Mouse (Mus musculus): ENCODE data around the gene Gfra1.
A peak's percentile ranks its signal among the peaks of the same experiment; 100 is the strongest.

Gene Gfra1

DNA sequence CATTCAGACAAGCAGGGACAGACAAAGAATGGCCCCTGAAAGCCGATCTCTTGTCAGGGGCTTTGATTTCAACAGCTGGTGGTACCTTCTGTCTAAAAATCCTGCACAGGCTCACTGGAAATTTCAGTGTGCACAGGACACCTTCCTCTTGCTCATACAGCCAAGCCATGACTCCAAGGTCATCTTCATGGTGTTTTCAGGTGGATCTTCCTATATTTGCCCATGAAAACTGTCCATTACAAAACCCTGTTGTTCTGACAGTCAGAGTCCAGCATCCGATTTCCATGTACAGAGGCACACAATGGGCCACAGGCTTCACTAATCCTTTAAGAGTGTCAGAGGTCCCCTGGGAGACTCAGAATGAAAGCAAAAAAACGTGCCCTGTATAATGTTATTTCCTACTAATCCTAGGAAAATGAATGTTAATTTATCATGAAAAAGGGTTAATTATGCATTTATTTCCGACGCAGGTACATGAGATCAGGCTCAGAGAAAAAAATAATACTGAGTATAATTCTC lies 105.8 kb downstream of the Gfra1 start:
- H3K36me3 ChIP-seq (ENCODE audit: control insufficient read depth, insufficient read depth, low read length, poor library complexity, severe bottlenecking), result no peaks in the 10 kb centered on the region
- DNase-seq (ENCODE audit: low read depth, low spot score), result no peak
- H3K27me3 ChIP-seq (ENCODE audit: control insufficient read depth, insufficient read depth, low read length, poor library complexity, severe bottlenecking), result no peaks in the 10 kb centered on the region

- no peaks in the 10 kb centered on the region for H3K27me3 ChIP-seq (ENCODE audit: control insufficient read depth, insufficient read depth, low read length, poor library complexity, severe bottlenecking)
- DNase-seq (ENCODE audit: low read depth, low spot score), result no peak
Observed at GRCm38 (mm10) chr19:58345137-58345536, 110.6 kb downstream of the Gfra1 start.

DNA sequence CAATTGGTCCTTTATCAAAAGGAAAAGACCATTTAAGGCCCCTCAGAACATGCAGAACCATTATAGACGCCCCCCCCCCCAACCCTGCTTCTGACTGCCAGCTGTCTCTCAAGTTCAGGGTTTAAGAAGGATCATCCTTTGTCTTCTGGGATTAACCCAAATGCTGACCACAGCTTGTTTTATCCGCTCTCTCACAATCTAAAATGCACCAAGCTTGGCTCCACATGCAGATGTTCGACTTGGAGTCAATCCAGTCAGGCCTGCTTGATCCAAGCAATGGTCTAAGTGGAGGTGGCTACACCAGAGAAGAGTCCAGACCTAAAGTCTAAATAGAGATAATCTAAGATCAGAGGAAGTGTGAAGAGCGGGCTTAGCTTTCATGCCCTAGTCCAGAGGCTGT lies 114.4 kb downstream of the Gfra1 start:
- Histone ChIP-seq H3K36me3 (ENCODE audit: control insufficient read depth, insufficient read depth, low read length, poor library complexity, severe bottlenecking) (no peaks in the 10 kb centered on the region), H3K27me3 (ENCODE audit: control insufficient read depth, insufficient read depth, low read length, poor library complexity, severe bottlenecking) (no peaks in the 10 kb centered on the region)
- no peak for DNase-seq (ENCODE audit: low read depth, low spot score)

More at GRCm38 (mm10) chr19:58345137-58345536, 110.6 kb downstream of the Gfra1 start:
- no peaks in the 10 kb centered on the region for H3K36me3 ChIP-seq (ENCODE audit: control insufficient read depth, insufficient read depth, low read length, poor library complexity, severe bottlenecking)

DNA sequence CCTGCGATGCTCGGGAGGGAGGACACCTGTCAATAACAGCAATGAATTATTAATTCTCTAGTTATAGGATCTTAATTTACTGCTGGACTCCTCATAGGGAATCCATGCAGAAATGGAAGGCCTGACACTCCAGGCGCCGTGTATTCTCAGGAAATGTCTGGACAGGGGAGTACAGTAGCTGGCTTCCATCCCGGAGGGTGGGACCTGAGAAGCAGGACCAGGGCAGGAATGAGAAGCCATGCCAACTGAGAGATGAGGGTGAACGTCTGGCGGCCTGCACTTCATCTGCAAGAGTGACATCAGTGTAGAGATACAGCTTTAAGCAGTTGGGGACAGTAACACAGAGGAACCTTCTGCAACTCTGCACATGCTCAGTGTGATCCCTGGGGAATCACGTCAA lies 115.5 kb downstream of the Gfra1 start:
- DNase-seq (ENCODE audit: low read depth, low spot score), result no peak
- no peaks in the 10 kb centered on the region for H3K27me3 ChIP-seq (ENCODE audit: control insufficient read depth, insufficient read depth, low read length, poor library complexity, severe bottlenecking)

DNA sequence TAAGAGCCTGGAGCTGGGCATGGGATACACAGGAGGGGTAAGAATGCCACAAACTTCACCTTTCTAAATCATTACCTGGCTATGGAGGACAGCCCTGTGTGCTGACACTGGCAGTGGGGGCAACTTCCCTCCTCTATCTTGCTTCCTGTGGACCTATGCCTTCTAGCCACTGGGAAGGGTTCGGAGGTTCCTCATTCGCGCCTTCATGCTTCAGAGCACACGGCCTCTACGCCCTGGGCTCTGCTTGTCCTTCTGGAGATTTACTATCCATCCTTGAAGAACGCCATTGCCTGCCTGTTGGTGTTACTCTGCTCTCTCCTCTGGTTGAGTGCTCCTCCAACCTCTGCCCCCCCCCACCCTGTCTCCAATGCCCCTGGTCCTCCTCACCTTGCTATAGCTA lies 118.9 kb downstream of the Gfra1 start:
- DNase-seq (ENCODE audit: low read depth, low spot score), result no peak
- H3K27me3 ChIP-seq (ENCODE audit: control insufficient read depth, insufficient read depth, low read length, poor library complexity, severe bottlenecking), result no peaks in the 10 kb centered on the region
- no peaks in the 10 kb centered on the region for H3K36me3 ChIP-seq (ENCODE audit: control insufficient read depth, insufficient read depth, low read length, poor library complexity, severe bottlenecking)

More for the DNA sequence above, 115.5 kb downstream of the Gfra1 start:
- no peaks in the 10 kb centered on the region for H3K36me3 ChIP-seq (ENCODE audit: control insufficient read depth, insufficient read depth, low read length, poor library complexity, severe bottlenecking)

DNA sequence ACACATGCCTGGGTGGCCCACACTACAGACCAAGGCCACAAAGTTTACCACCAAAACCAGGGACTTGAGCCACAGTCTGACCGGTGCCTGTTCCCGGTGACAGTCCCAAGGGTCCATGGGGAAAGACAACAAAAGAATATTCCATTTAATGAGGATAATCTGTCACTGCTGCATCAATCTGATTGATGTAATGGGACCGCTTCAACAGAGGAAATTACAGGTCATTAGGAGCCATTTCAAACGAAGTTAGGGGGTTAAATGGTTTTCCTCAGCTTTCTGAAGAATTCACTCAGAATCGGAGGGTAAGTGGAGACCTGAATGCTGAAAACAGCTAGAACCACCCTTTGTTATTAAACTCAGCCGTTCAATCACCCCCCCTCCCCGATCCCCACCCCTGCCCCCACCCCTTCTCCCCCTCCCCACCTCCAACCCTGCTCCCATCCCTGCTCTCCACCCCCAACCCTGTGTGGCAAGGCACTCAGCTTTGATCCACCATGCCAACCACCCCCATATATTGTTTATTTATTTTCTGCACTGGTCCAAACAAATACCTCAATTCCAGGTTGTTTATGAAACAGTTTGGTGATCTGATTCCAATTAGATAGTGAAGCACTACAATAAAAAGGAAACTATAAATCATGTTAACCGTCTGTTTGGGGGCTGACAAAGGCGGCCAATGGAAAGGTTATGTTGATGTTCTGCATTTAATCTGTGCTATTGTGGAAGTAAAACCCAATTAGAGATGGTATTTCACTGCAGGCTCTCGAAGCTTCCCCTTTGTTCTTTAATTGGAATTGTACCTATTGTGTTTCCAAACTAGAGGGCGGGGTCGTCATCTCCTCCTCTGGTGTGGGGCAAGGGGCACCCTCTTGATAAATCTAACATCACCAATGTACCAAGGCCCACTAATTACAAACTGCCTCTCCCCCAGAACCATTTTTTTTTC lies 119.9 kb downstream of the Gfra1 start:
- Histone ChIP-seq H3K27me3 (ENCODE audit: control insufficient read depth, insufficient read depth, low read length, poor library complexity, severe bottlenecking) (no peaks in the 10 kb centered on the region), H3K36me3 (ENCODE audit: control insufficient read depth, insufficient read depth, low read length, poor library complexity, severe bottlenecking) (no peaks in the 10 kb centered on the region)
- DNase-seq (ENCODE audit: low read depth, low spot score), result no peak

GRCm38 (mm10) chr19:58329305-58329704 lies 126.4 kb downstream of the Gfra1 start:
- Histone ChIP-seq H3K36me3 (ENCODE audit: control insufficient read depth, insufficient read depth, low read length, poor library complexity, severe bottlenecking) (no peaks in the 10 kb centered on the region), H3K27me3 (ENCODE audit: control insufficient read depth, insufficient read depth, low read length, poor library complexity, severe bottlenecking) (no peaks in the 10 kb centered on the region)
- no peak for DNase-seq (ENCODE audit: low read depth, low spot score)

- no peaks in the 10 kb centered on the region for H3K27me3 ChIP-seq (ENCODE audit: control insufficient read depth, insufficient read depth, low read length, poor library complexity, severe bottlenecking)
- no peak for DNase-seq (ENCODE audit: low read depth, low spot score)
- H3K36me3 ChIP-seq (ENCODE audit: control insufficient read depth, insufficient read depth, low read length, poor library complexity, severe bottlenecking), result no peaks in the 10 kb centered on the region
Observed at GRCm38 (mm10) chr19:58328014-58328413, 127.7 kb downstream of the Gfra1 start.

DNA sequence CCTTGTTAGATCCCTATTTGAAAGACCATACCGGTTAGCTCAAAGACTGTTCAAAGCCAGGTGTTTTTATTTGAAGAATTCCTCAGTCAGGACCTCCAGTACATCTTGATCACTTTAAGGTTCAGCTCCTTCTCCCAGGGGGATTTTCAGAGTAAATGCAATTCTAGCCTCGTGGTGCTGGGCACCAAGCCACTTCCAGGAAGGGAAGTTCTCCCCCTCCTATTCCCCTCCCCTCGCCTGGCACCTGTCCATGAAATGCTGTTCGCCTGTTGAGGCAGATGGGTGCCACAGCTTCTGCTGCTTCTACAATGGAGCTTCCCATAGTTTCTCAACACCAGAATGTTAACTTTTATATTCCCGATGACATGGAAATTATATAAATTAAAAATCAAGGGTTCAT lies 139.2 kb downstream of the Gfra1 start:
- Histone ChIP-seq H3K36me3 (ENCODE audit: control insufficient read depth, insufficient read depth, low read length, poor library complexity, severe bottlenecking) (no peaks in the 10 kb centered on the region), H3K27me3 (ENCODE audit: control insufficient read depth, insufficient read depth, low read length, poor library complexity, severe bottlenecking) (no peaks in the 10 kb centered on the region)
- DNase-seq (ENCODE audit: low read depth, low spot score), result no peak

DNA sequence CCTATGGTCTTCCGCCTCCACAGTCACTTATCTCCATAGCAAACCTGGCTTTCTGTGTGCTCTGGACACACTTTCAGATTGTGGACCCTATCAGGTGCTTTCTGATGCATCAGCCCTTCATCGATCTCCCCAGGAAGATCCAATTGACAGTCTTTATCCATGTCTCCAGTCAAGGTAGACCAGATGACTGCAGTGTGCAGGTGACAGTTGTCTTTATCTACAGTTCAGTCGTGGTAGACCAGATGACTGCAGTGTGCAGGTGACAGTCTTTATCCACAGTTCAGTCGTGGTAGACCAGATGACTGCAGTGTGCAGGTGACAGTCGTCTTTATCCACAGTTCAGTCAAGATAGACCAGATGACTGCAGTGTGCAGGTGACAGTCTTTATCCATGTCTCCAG lies 140.0 kb downstream of the Gfra1 start:
- Histone ChIP-seq H3K27me3 (ENCODE audit: control insufficient read depth, insufficient read depth, low read length, poor library complexity, severe bottlenecking) (no peaks in the 10 kb centered on the region), H3K36me3 (ENCODE audit: control insufficient read depth, insufficient read depth, low read length, poor library complexity, severe bottlenecking) (no peaks in the 10 kb centered on the region)
- DNase-seq (ENCODE audit: low read depth, low spot score), result no peak

GRCm38 (mm10) chr19:58314631-58315030 lies 141.1 kb downstream of the Gfra1 start:
- DNase-seq (ENCODE audit: low read depth, low spot score), result no peak
- Histone ChIP-seq H3K36me3 (ENCODE audit: control insufficient read depth, insufficient read depth, low read length, poor library complexity, severe bottlenecking) (no peaks in the 10 kb centered on the region), H3K27me3 (ENCODE audit: control insufficient read depth, insufficient read depth, low read length, poor library complexity, severe bottlenecking) (no peaks in the 10 kb centered on the region)

DNA sequence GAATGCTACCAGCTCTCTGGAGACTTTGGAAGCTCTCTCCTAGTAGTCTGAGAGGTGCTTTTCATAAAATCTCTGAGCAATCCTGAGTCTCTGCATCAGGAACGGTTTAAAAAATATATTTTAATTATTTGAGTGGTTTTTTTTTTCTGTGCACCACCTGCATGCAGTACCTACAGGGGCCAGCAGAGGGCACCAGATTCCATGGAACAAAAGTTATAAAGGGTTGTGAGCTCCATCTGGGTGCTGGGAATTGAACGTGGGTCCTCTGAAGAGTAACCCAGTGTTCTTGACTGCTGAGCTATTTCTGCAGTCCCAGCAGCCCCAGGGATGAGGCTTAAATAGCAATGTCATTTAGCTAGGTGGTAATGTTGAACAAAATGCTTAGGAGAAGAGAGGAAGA lies 141.9 kb downstream of the Gfra1 start:
- no peaks in the 10 kb centered on the region for H3K27me3 ChIP-seq (ENCODE audit: control insufficient read depth, insufficient read depth, low read length, poor library complexity, severe bottlenecking)
- no peaks in the 10 kb centered on the region for H3K36me3 ChIP-seq (ENCODE audit: control insufficient read depth, insufficient read depth, low read length, poor library complexity, severe bottlenecking)
- peak; percentile 28 for DNase-seq (ENCODE audit: low read depth, low spot score)

- no peaks in the 10 kb centered on the region for H3K27me3 ChIP-seq (ENCODE audit: control insufficient read depth, insufficient read depth, low read length, poor library complexity, severe bottlenecking)
- no peaks in the 10 kb centered on the region for H3K36me3 ChIP-seq (ENCODE audit: control insufficient read depth, insufficient read depth, low read length, poor library complexity, severe bottlenecking)
- no peak for DNase-seq (ENCODE audit: low read depth, low spot score)
Observed at GRCm38 (mm10) chr19:58312492-58312891, 143.2 kb downstream of the Gfra1 start.

DNA sequence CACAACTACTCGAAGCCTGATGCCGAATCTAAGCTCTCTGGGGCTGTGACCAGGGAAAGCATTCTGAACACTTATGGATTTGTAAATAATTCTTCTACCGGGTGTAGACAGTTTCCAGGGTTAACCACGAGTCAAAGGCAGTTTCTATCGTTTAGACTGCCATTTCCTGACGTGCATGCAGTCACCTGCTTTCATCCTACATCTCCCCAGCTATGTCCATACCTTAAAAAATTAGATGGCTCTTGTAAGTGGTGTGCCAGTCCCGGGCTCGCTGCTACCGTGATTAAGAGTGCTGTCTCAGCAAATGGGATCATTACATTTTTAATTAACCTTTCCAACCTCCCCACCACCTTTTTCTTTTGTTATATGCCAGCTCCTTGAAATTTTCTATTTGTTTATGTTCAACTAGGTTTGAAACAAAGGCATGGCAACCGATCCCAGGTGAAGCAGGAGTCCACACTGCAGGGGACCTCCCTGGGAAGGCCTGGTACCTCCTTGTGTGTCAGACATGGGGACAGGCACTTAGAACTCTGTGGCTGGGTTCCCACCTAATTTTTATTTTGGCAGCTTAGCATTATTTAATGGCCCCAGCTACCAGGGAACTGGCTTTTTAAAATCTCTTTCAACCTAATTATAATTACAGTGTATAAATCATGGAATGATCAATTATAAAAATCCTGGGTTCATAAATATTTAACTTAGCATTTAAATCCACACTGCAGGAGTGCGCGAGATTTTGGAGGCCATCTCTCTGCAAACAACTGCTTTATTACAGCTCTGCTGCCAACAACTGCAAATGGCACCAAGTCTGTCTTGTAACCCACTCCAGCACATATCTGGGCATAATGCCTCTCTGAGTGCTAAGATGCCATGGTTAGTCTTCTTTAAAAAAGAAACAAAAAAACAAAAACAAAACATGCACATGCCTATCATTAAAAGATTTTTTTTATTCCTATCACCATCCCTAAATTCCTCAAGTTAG lies 145.1 kb downstream of the Gfra1 start:
- DNase-seq (ENCODE audit: low read depth, low spot score), result no peak
- Histone ChIP-seq H3K36me3 (ENCODE audit: control insufficient read depth, insufficient read depth, low read length, poor library complexity, severe bottlenecking) (no peaks in the 10 kb centered on the region), H3K27me3 (ENCODE audit: control insufficient read depth, insufficient read depth, low read length, poor library complexity, severe bottlenecking) (no peaks in the 10 kb centered on the region)
